9 mouse cellular contexts compared by ENCODE assay signal in the genomic region with DNA sequence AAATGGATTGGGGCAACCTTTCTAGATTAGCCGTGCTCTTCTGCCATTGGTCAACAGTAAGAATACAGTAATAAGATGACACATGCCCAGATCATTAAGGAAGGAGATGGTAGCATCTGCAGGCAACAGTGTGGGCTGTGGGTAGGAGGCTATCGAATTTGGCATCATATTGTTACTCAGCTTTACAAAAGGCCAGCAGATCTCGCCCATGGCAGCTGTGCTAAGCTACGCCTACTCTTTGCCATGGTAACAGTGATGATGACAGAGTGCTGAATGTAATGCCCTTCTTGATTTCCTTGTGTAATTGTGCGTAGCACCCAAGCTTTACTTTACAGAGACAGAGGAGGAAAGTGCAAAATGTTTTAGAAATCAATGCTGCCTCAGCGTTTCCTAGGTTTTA.
DNase-seq lines count a peak whose midpoint lies in the region; ATAC-seq and TF ChIP-seq lines count a peak whose summit lies in the region.
"Had no signal": no experiment of that assay in that cellular context is flagged by ENCODE, and none has a peak within 500 bp of the region (broad histone marks: within the 10 kb centered on the region; RNA-seq: fewer than 3 reads in every experiment).

No protein-coding gene starts in this region.

- no peaks in the 10 kb centered on the region for H3K36me3 ChIP-seq in C2C12 (ENCODE audit: control insufficient read depth, insufficient read depth)
- H3K36me3 ChIP-seq in hindbrain, embryonic 14.5 days (replicated peaks; ENCODE audit: control insufficient read depth, insufficient read depth): no peaks in the 10 kb centered on the region

- H3K27ac ChIP-seq in hindbrain, embryonic 14.5 days: peak overlapping the region; percentile 67

- H3K4me1 ChIP-seq in hindbrain, embryonic 14.5 days (replicated peaks; ENCODE audit: control insufficient read depth, insufficient read depth, low read length): no peaks in the 10 kb centered on the region

- H3K4me3 ChIP-seq in C2C12 (ENCODE audit: insufficient read depth, poor library complexity, severe bottlenecking): no peak overlapping the region
- no peak overlapping the region for H3K4me3 ChIP-seq in hindbrain, embryonic 14.5 days (replicated peaks; ENCODE audit: low read length)

- 46% methylated on average over 6 of the region's 6 CpGs for WGBS in hindbrain, embryonic 14.5 days

- no peaks in the 10 kb centered on the region for H3K79me3 ChIP-seq in C2C12 (ENCODE audit: low read depth)

- no peak overlapping the region for H3K9ac ChIP-seq in hindbrain, embryonic 14.5 days

- ATAC-seq in hindbrain, embryonic 14.5 days (ENCODE audit: low FRiP score): peak; percentile 84
- ATAC-seq: intestine, postnatal 0 days had no signal

- no peak for TF ChIP-seq CTCF in C2C12 (IDR thresholded peaks at IDR 0.05; ENCODE audit: control insufficient read depth, insufficient read depth, insufficient read length)

- intact Hi-C loops in left cerebral cortex, postnatal 36 days (cut with DNase I): no loop called here

- H3K27me3 ChIP-seq in C2C12 (ENCODE audit: control insufficient read depth, insufficient read depth, insufficient read length): no peaks in the 10 kb centered on the region
- no peaks in the 10 kb centered on the region for H3K27me3 ChIP-seq in hindbrain, embryonic 14.5 days (ENCODE audit: control insufficient read depth, insufficient read depth, low read length)

- no peak overlapping the region for H3ac ChIP-seq in C2C12 (ENCODE audit: control insufficient read depth, insufficient read length, low read depth)

- DNase-seq in brain, adult 2 months (ENCODE audit: low read depth, low spot score): peak; percentile 90
- DNase-seq in hindbrain, embryonic 14.5 days (ENCODE audit: low spot score): peak; percentile 53
- peak; percentile 8 to 14 for DNase-seq in left cerebral cortex, postnatal 36 days (ENCODE audit: low spot score in 2 of 2)
- DNase-seq in B cell, adult 2 months: no peak
- no peak for DNase-seq in lung, postnatal 14 days
- no peak for DNase-seq in ovary, adult 18-20 months (ENCODE audit: low spot score)
- no peak for DNase-seq in cerebellum, postnatal 4 days (ENCODE audit: low spot score in 2 of 2)

- H3K4me2 ChIP-seq in hindbrain, embryonic 14.5 days (replicated peaks): no peak overlapping the region

- H3K9me3 ChIP-seq in hindbrain, embryonic 14.5 days (ENCODE audit: control insufficient read depth, low read length): no peaks in the 10 kb centered on the region

- H3K79me2 ChIP-seq in C2C12 (ENCODE audit: control insufficient read depth, insufficient read depth): no peaks in the 10 kb centered on the region

TF ChIP-seq in C2C12, 6 proteins besides CTCF, POLR2A, EP300 and RAD21:
- TF ChIP-seq USF1 (IDR thresholded peaks at IDR 0.05; ENCODE audit: low read depth): no peak
- no peak for TF ChIP-seq CEBPB (IDR thresholded peaks at IDR 0.05; ENCODE audit: low read depth)
- no peak for TF ChIP-seq FOSL1 (IDR thresholded peaks at IDR 0.05; ENCODE audit: insufficient read depth, low read length, poor library complexity, severe bottlenecking)
- TF ChIP-seq MYOG (IDR thresholded peaks at IDR 0.05; ENCODE audit: control insufficient read depth, extremely low read depth, insufficient read length): no peak
- no peak for TF ChIP-seq MAX (IDR thresholded peaks at IDR 0.05)
- TF ChIP-seq MYOD1 (IDR thresholded peaks at IDR 0.05; ENCODE audit: control insufficient read depth, insufficient read length, low read depth): peak; percentile 73

Comparison
In these comparisons a context has a peak if more than half of its experiments do, and no peak if none do; other contexts are left out.
1. DNase-seq: peak in brain, adult 2 months (single experiment), hindbrain, embryonic 14.5 days (single experiment) and left cerebral cortex, postnatal 36 days (2 of 2); none in B cell, adult 2 months (0 of 2), lung, postnatal 14 days (single experiment), ovary, adult 18-20 months (single experiment) and cerebellum, postnatal 4 days (0 of 2).